9 mouse cellular contexts compared by ENCODE assay signal in genomic region chr13:56522821-56523167, GRCm38 (mm10). TPM values are rescaled to one million over a fixed set of nuclear protein-coding genes. Genes with fewer than 3 reads are reported as not detected.
A peak's percentile ranks its signal among the peaks of the same experiment; 100 is the strongest.
DNase-seq lines count a peak whose midpoint lies in the region; ATAC-seq and TF ChIP-seq lines count a peak whose summit lies in the region.
"Had no signal": no experiment of that assay in that cellular context is flagged by ENCODE, and none has a peak within 500 bp of the region (broad histone marks: within the 10 kb centered on the region; RNA-seq: fewer than 3 reads in every experiment).

No protein-coding gene starts in this region.

- WGBS in heart, embryonic 14.5 days: 8% methylated on average over 8 of the region's 8 CpGs
- 6% methylated on average over 8 of the region's 8 CpGs for WGBS in forebrain, embryonic 16.5 days
- WGBS in liver, postnatal 0 days (ENCODE audit: insufficient replicate concordance): 8% methylated on average over 8 of the region's 8 CpGs

- no peak for TF ChIP-seq EP300 in ES-Bruce4 (IDR thresholded peaks at IDR 0.05; ENCODE audit: insufficient read depth, low read depth, low read length)
- TF ChIP-seq EP300 in liver, postnatal 0 days (IDR thresholded peaks at IDR 0.05; ENCODE audit: low read depth): no peak

- TF ChIP-seq POLR2A in ES-Bruce4 (IDR thresholded peaks at IDR 0.05; ENCODE audit: insufficient read depth, low read length): no peak

- peak overlapping the region; percentile 61 to 69 for H3K4me3 ChIP-seq in heart, embryonic 14.5 days (ENCODE audit: control insufficient read depth in 1 of 2, insufficient read depth in 1 of 2, low read depth in 1 of 2, low read length in 2 of 2)
- H3K4me3 ChIP-seq in ES-Bruce4 (ENCODE audit: low read depth, low read length): peak overlapping the region; percentile 64
- peak overlapping the region; percentile 73 for H3K4me3 ChIP-seq in forebrain, embryonic 16.5 days (replicated peaks; ENCODE audit: low read length)
- peak overlapping the region; percentile 61 for H3K4me3 ChIP-seq in liver, postnatal 0 days (ENCODE audit: low read depth, low read length)

- no peak for TF ChIP-seq CTCF in ES-Bruce4 (IDR thresholded peaks at IDR 0.05; ENCODE audit: low read depth, low read length)
- no peak for TF ChIP-seq CTCF in liver, postnatal 0 days (IDR thresholded peaks at IDR 0.05; ENCODE audit: low read depth)

- peak overlapping the region; percentile 78 for H3K9ac ChIP-seq in heart, embryonic 14.5 days (ENCODE audit: low read length)
- peak overlapping the region; percentile 56; the same call in 1 of the 2 replicates for H3K9ac ChIP-seq in ES-Bruce4 (ENCODE audit: low read depth, poor library complexity, severe bottlenecking)
- peak overlapping the region; percentile 70 for H3K9ac ChIP-seq in forebrain, embryonic 16.5 days (replicated peaks; ENCODE audit: low read depth, low read length)
- peak overlapping the region; percentile 63 for H3K9ac ChIP-seq in liver, postnatal 0 days (replicated peaks)

- ATAC-seq in heart, embryonic 14.5 days (ENCODE audit: insufficient number of reproducible peaks, insufficient read depth, low FRiP score, low read depth): no peak
- ATAC-seq in forebrain, embryonic 16.5 days: peak; percentile 8; the same call in 1 of the 2 replicates
- 0 out of 2 replicates have a peak, but pooled peaks have one; percentile 7 for ATAC-seq in liver, postnatal 0 days
- no peak for ATAC-seq in inflammation-experienced regulatory T-cells, adult 6 months

- no peak for DNase-seq in heart, postnatal 4 days
- DNase-seq in liver, postnatal 0 days: no peak
- no peak for DNase-seq in retina, postnatal 1 day
- DNase-seq in thymus, postnatal 4 days: no peak

- 0 out of 4 replicates have a peak overlapping the region, but pooled peaks of 1 of the 2 experiments have one; percentile 1 for H3K27ac ChIP-seq in heart, embryonic 14.5 days (replicated peaks in 1 of 2; ENCODE audit: control insufficient read depth in 1 of 2, insufficient read depth in 1 of 2, low read depth in 2 of 2, low read length in 2 of 2)
- no peak overlapping the region for H3K27ac ChIP-seq in ES-Bruce4 (ENCODE audit: insufficient read depth, low read length)
- H3K27ac ChIP-seq in forebrain, embryonic 16.5 days (ENCODE audit: low read length): no peak overlapping the region
- peak overlapping the region; percentile 39; the same call in 1 of the 2 replicates for H3K27ac ChIP-seq in liver, postnatal 0 days (ENCODE audit: low read depth)

- peak overlapping the region; percentile 99 for H3K4me2 ChIP-seq in heart, embryonic 14.5 days (ENCODE audit: low read length)
- peak overlapping the region; percentile 90 for H3K4me2 ChIP-seq in forebrain, embryonic 16.5 days (ENCODE audit: low read length)
- peak overlapping the region; percentile 96 for H3K4me2 ChIP-seq in liver, postnatal 0 days (ENCODE audit: low read depth, low read length)

- no peaks in the 10 kb centered on the region for H3K9me3 ChIP-seq in heart, embryonic 14.5 days (ENCODE audit: control insufficient read depth, low read length)
- H3K9me3 ChIP-seq in ES-Bruce4 (replicated peaks; ENCODE audit: control insufficient read depth, insufficient read depth, low read length, poor library complexity, severe bottlenecking): no peaks in the 10 kb centered on the region
- no peaks in the 10 kb centered on the region for H3K9me3 ChIP-seq in forebrain, embryonic 16.5 days (ENCODE audit: control insufficient read depth, low read length)
- no peaks in the 10 kb centered on the region for H3K9me3 ChIP-seq in liver, postnatal 0 days (ENCODE audit: low read length)

- no peaks in the 10 kb centered on the region for H3K36me3 ChIP-seq in heart, embryonic 14.5 days (ENCODE audit: control insufficient read depth, insufficient read depth, low read length)
- no peaks in the 10 kb centered on the region for H3K36me3 ChIP-seq in ES-Bruce4 (ENCODE audit: control insufficient read depth, insufficient read depth, low read length, poor library complexity, severe bottlenecking)
- H3K36me3 ChIP-seq in forebrain, embryonic 16.5 days (ENCODE audit: control insufficient read depth, insufficient read depth): no peaks in the 10 kb centered on the region
- H3K36me3 ChIP-seq in liver, postnatal 0 days (replicated peaks; ENCODE audit: insufficient read depth, low read length): no peaks in the 10 kb centered on the region

- no peaks in the 10 kb centered on the region for H3K27me3 ChIP-seq in heart, embryonic 14.5 days (ENCODE audit: control insufficient read depth, insufficient read depth, low read length)
- H3K27me3 ChIP-seq in ES-Bruce4 (ENCODE audit: control insufficient read depth, insufficient read depth, low read length, poor library complexity, severe bottlenecking): no peaks in the 10 kb centered on the region
- no peaks in the 10 kb centered on the region for H3K27me3 ChIP-seq in forebrain, embryonic 16.5 days (replicated peaks; ENCODE audit: control insufficient read depth, insufficient read depth, low read length)
- H3K27me3 ChIP-seq in liver, postnatal 0 days (ENCODE audit: insufficient read depth, low read length): no peaks in the 10 kb centered on the region

- H3K4me1 ChIP-seq in heart, embryonic 14.5 days (ENCODE audit: control insufficient read depth in 2 of 2, insufficient read depth in 2 of 2, low read length in 2 of 2): no peaks in the 10 kb centered on the region
- no peaks in the 10 kb centered on the region for H3K4me1 ChIP-seq in ES-Bruce4 (ENCODE audit: control insufficient read depth, insufficient read depth, low read length)
- 0 out of 2 replicates have a peak, but pooled peaks cover 3% of the 10 kb centered on the region for H3K4me1 ChIP-seq in forebrain, embryonic 16.5 days (replicated peaks; ENCODE audit: control insufficient read depth, insufficient read depth, low read length)
- H3K4me1 ChIP-seq in liver, postnatal 0 days (ENCODE audit: insufficient read depth): peaks cover 6% of the 10 kb centered on the region; the same call in 1 of the 2 replicates

RNA-seq across cellular contexts. Expression of gene Fbxl21, which starts 0.5 kb away (rescaled TPM):
- polyA plus RNA-seq in heart, embryonic 14.5 days (2014; fragmentation: Nextera tagmentation; extraction: Ambion mirVana): 1.3 and 1.5 TPM in 2 replicates
- under 1 TPM; 0.72 to 0.88 TPM for total RNA-seq in heart, postnatal 4 days (2021)
- 2.3 and 2.7 TPM in 2 replicates for polyA plus RNA-seq in ES-Bruce4 (2011; ENCODE audit: insufficient read depth, insufficient read length, low read depth, missing spikeins)
- 1.8 and 2.9 TPM in 2 replicates for polyA plus RNA-seq in forebrain, embryonic 16.5 days (2015; fragmentation: Nextera tagmentation; extraction: Ambion mirVana)
- polyA plus RNA-seq in liver, postnatal 0 days (2015; fragmentation: Nextera tagmentation; extraction: Ambion mirVana): 1.2 and 1.5 TPM in 2 replicates
- polyA plus RNA-seq in inflammation-experienced regulatory T-cells, adult 6 months (2017; shearing (Covaris generic)): 1 to 10 TPM in 2 of 3 experiments, under 1 TPM in 1; 0.23 to 2.1 (median 1.5) TPM
- total RNA-seq: MEL had no signal

RNA-seq across cellular contexts. Expression of gene Lect2, which starts 25.5 kb away (rescaled TPM):
- not detected in 2 replicates for polyA plus RNA-seq in heart, embryonic 14.5 days (2014; fragmentation: Nextera tagmentation; extraction: Ambion mirVana)
- not detected for total RNA-seq in heart, postnatal 4 days (2021)
- polyA plus RNA-seq in ES-Bruce4 (2011; ENCODE audit: insufficient read depth, insufficient read length, low read depth, missing spikeins): not detected in 2 replicates
- not detected in 2 replicates for polyA plus RNA-seq in forebrain, embryonic 16.5 days (2015; fragmentation: Nextera tagmentation; extraction: Ambion mirVana)
- 79.5 and 93.6 TPM in 2 replicates for polyA plus RNA-seq in liver, postnatal 0 days (2015; fragmentation: Nextera tagmentation; extraction: Ambion mirVana)
- polyA plus RNA-seq in inflammation-experienced regulatory T-cells, adult 6 months (2017; shearing (Covaris generic)): not detected
- total RNA-seq: MEL had no signal

RNA-seq across cellular contexts. Expression of gene Il9, which starts 40.7 kb away (rescaled TPM):
- not detected in 2 replicates for polyA plus RNA-seq in heart, embryonic 14.5 days (2014; fragmentation: Nextera tagmentation; extraction: Ambion mirVana)
- not detected for total RNA-seq in heart, postnatal 4 days (2021)
- not detected in 2 replicates for polyA plus RNA-seq in ES-Bruce4 (2011; ENCODE audit: insufficient read depth, insufficient read length, low read depth, missing spikeins)
- not detected in 2 replicates for polyA plus RNA-seq in forebrain, embryonic 16.5 days (2015; fragmentation: Nextera tagmentation; extraction: Ambion mirVana)
- not detected in 2 replicates for polyA plus RNA-seq in liver, postnatal 0 days (2015; fragmentation: Nextera tagmentation; extraction: Ambion mirVana)
- not detected for polyA plus RNA-seq in inflammation-experienced regulatory T-cells, adult 6 months (2017; shearing (Covaris generic))
- total RNA-seq: MEL had no signal

Comparison
In these comparisons a context has a peak if more than half of its experiments do, and no peak if none do; other contexts are left out.
1. ATAC-seq: peak in forebrain, embryonic 16.5 days (single experiment) and liver, postnatal 0 days (single experiment); none in heart, embryonic 14.5 days (single experiment) and inflammation-experienced regulatory T-cells, adult 6 months (single experiment).
2. RNA of gene Lect2, which starts 25.5 kb away (polyA plus RNA-seq): 79.5 to 93.6 TPM in liver, postnatal 0 days; not detected in heart, embryonic 14.5 days, not detected in ES-Bruce4, not detected in forebrain, embryonic 16.5 days and not detected in inflammation-experienced regulatory T-cells, adult 6 months; every median in the first group is over 10 times any median in the second.
3. Peak in every context shown above with its lines, with median percentiles within 50 percentile points of each other: H3K4me2 ChIP-seq, H3K4me3 ChIP-seq and H3K9ac ChIP-seq.